Mouse (Mus musculus): ENCODE measurements at regions not wholly inside any gene's neighbourhood (a gene's known extent, or its start where the extent isn't known, plus 50 kb on each side); places are given as distances from the start of the nearest gene placed in this dataset.

GRCm38 (mm10) chr12:110387567-110387966 lies 59.4 kb upstream of the Ppp2r5c start:
- no peak for ATAC-seq

- peak; percentile 70 for ATAC-seq
These were observed 57.5 kb upstream of the Ppp2r5c start for GRCm38 (mm10) chr12:110389439-110389838.

GRCm38 (mm10) chr12:110391464-110391863 lies 55.5 kb upstream of the Ppp2r5c start:
- no peak for ATAC-seq

GRCm38 (mm10) chr12:110393555-110393954 lies 53.4 kb upstream of the Ppp2r5c start:
- peak; percentile 61 for ATAC-seq
